Mouse (Mus musculus): ENCODE measurements at regions not wholly inside any gene's neighbourhood (a gene's known extent, or its start where the extent isn't known, plus 50 kb on each side); places are given as distances from the start of the nearest gene placed in this dataset.

DNA sequence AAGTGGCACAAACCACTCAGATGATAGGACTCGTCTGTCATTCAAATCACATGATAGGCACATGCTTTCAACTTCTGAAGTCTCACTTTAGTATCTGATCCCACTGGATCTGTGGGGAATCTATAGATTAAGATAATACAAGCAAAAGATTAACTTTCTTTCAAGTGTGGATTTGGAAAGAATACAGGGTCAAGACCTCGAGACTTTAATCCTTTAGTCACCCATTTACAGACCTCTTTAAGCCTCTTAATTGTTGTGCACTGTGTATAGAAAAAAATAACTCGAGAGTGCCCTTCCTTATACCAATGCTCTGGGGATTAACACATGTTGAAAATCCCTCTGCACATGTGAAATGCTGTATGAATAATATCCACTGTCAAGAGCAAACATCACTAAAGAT lies 306.7 kb upstream of the Pard3b start:
- TF ChIP-seq CTCF (IDR thresholded peaks at IDR 0.05; ENCODE audit: low read depth) (no peak), EP300 (IDR thresholded peaks at IDR 0.05; ENCODE audit: low read depth) (no peak)
